Mouse (Mus musculus) gastrocnemius, adult 2 months (tissue): Measurements from ENCODE around the gene Cmtm1. TPM values are rescaled to one million over a fixed set of nuclear protein-coding genes. Genes with fewer than 3 reads are reported as not detected.
"Not testable (repeated sequence)": the region's sequence is repeated elsewhere in the genome, so short reads cannot be mapped to it uniquely, and the experiment has no call there.

Experiments used
- DNase-seq: peaks from one replicate; pipeline ENCODE4 v3.0.0; 2022
- H3K27ac ChIP-seq: fragments of 200-600 bp; 2 replicates; pipeline ENCODE4 v1.8.1; 2022; ENCODE audit warnings: mild to moderate bottlenecking
- H3K4me3 ChIP-seq: fragments of 200-600 bp; 2 replicates; pipeline ENCODE4 v1.8.1; 2022; ENCODE audit warnings: mild to moderate bottlenecking, moderate library complexity
- CTCF ChIP-seq: fragments of 200-600 bp; IDR thresholded peaks from 2 replicates; pipeline ENCODE4 v1.8.1; 2022; ENCODE audit warnings: antibody characterized with exemption, mild to moderate bottlenecking, moderate library complexity
- intact Hi-C: fragments of 180-260 bp; cut with DNase I; formaldehyde crosslinking; loops from one replicate; pipeline ENCODE4 v1.15.1; 2025
- total RNA-seq, 2 experiments: library from RNA; stranded (reverse); gene quantifications; 2 replicates each; pipeline ENCODE4 v1.2.3; 2021

The Cmtm1 gene
- total RNA-seq, 2 experiments from 2014 or later = not detected

DNA sequence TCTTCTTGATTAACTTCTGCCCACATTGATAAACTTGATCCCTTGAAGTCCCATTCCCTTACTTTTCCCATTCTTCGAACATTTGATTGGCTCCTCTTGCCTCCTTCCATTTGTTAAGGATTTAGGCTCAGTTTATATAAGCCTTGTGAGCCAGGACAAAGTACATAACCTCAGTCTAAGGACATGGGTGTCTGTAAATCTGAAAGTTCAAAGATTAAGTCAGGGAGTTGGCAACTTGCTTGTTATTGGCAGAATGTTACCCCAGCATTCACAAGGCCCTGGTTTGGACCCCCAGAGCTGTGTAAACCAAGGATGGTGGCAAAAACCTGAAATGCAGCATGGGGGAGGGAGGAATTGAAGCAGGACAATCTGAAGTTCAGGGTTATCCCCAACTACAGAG lies 15.5 kb downstream of the Cmtm1 start:
- intact Hi-C loops = no loop called here
- no peak for DNase-seq
- H3K27ac ChIP-seq = no peak overlapping the region
- no peak for TF ChIP-seq CTCF
- no peak overlapping the region for H3K4me3 ChIP-seq

DNA sequence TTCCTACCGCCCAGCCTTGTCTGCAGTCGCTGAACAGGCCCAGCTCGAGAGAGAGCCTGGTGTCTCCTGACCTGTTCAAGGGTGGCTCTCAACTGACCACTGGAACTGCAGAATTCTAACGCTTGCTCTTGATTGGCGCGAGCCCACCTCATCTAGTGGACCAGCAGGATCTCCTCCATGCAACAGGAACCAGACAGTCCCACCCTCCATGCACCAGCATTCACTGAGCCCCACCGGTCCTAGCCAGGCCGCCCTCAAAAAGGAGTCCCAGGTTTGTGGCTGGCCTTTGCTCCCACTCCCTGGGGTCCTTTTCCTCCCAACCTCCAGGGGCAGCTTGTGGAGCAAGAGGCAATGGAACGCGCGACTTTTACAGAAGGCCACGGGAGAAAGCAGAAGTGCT lies 16.9 kb downstream of the Cmtm1 start, which contains the start of gene Cmtm2a:
Gene Cmtm2a, minus strand, starts transcription at position 101 of the 400 bp plus-strand sequence.
- intact Hi-C loops, H3K4me3 ChIP-seq, DNase-seq, H3K27ac ChIP-seq: not testable (repeated sequence)

DNA sequence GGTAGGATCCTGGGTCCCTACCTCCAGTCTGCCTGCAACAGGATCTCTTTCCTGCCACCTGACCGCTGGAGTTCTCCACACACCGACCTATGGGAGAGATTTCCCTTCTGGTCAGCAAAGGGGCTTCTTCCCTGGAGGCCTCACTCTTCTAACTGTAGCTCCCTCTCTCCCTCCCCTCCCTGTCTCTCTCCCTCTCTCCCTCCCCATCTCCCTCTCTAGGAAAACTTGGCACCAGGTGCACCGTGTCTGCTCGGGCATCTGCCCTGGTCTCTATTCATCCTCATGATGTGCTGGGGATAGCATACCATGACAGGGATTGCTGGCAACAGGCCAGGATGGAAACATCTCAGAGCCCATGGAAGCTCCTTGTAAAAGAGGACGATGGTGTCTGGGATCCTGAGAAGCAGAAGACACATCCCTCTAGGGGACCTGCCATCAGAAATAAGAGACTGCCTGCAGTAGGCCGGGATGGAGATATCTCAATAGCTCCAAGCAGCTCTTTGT lies 41.0 kb downstream of the Cmtm1 start:
- no peak for TF ChIP-seq CTCF
- intact Hi-C loops = no loop called here
- Histone ChIP-seq H3K27ac (no peak overlapping the region), H3K4me3 (no peak overlapping the region)
- DNase-seq = no peak

DNA sequence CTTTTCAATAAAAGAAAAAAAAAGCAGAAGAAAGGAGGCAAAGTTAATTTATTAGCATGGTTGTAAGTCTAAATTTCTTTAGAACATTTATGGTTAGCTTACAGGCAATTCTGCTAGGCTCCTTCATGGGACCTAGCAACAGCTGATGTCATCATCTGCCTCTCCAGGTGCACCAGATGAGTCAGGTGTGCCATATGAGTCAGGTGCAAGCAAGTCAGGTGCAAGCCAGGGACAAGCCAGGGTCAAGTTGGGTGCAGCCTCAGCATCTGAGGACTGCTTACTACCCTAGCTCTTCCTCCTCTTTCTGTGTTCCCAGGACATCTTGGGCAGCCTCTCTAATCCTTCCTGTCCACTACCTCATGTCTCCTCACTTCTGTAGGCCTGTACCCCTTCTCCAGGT lies 41.6 kb downstream of the Cmtm1 start:
- Histone ChIP-seq H3K4me3 (no peak overlapping the region), H3K27ac (no peak overlapping the region)
- intact Hi-C loops = no loop called here
- DNase-seq = no peak
- no peak for TF ChIP-seq CTCF

DNA sequence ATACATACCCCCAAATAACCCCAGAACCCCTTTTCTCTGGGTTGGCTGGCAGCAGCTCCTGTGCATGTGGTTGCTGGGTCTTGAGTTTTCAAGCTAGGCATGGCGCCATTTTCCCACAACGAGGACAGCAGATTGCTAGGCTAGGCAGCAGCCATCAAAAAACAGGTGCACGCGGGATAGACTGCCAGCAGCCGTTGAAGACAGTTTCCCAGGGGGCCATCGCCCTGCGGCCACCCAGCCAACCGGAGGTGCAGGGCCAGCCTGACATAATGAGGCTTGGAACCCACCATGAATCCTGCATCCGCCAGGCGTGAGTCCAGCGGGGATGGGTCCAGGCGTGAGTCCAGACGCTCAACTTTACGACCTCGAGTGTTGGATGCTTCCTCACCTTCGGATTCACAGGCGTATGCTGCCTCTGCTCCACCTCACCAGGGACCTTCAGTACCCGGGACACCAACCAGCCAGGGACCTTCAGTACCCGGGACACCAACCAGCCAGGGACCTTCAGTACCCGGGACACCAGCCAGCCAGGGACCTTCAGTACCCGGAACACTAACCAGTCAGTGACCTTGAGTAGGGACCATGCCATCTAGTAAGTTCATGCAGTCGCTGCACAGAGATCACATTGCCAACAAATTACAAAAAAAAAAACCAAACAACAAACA lies 45.5 kb downstream of the Cmtm1 start:
- H3K27ac ChIP-seq, intact Hi-C loops, H3K4me3 ChIP-seq: not testable (repeated sequence)
- peak; percentile 31 for DNase-seq

DNA sequence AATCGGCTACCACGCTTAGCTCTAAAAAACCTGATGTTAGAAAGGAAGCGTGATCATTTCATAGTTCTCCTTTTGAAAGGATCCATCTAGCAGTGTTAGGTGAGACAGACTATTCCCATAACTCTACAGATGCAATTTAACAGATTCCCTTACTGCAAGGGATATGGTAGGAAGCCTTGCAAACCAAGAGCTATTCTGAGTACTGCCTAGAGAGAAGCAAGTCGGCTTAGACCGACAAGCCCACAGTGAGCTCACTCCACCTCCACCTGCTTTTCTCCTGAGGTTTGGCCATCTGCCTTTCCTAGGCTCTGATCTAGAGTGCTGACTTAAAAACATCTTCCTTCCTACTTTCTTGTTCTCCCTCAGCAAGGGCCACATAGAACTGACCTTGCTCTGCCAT lies 48.1 kb downstream of the Cmtm1 start:
- DNase-seq, intact Hi-C loops, H3K27ac ChIP-seq: not testable (repeated sequence)

DNA sequence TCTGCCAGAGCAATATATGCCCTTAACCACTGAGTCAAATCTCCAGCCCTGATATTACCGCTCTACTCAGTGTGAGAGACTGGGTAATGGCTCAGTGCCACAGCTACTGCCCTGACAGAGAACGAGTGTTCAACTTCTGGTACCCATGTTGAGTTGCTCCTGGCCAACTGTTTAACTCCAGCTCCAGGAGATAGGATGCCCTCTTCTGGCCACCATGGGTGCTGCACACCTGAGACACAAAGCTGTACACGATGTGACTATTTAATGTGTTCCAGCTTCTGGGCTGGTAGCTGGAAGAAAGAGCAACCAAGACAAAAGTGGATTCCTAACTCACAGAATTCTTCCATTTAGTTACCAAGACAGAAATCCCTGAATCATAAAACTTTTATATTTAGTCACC lies 56.9 kb downstream of the Cmtm1 start:
- intact Hi-C loops = loop anchor here (5.0 kb wide), 2 partner anchors 89 to 184 kb away; no protein-coding TSS in a partner anchor
- peak; percentile 31; the same call in 1 of the 2 replicates for TF ChIP-seq CTCF

More for the DNA sequence above, 48.1 kb downstream of the Cmtm1 start:
- not testable (repeated sequence) for H3K4me3 ChIP-seq

DNA sequence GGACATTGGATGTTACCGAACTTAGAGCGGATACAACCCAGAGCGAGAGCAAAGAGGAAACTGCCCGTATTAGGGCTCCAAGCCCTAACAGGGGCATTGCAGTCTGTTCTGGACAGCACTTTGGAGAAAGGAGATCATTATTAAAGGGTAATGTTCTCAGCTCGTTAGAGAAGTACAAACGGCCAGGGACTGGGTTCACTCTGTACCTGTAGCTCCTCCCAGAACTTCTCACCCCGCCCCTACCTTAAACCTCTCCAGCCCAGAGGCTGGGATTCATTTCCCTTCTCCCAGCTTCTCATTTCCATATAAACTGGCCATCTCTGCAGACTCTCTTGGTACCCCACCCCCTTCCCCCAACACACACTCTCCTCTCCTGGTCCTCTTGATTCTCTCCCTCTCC lies 58.5 kb downstream of the Cmtm1 start:
- H3K27ac ChIP-seq = no peak overlapping the region
- intact Hi-C loops = loop anchor here (5.0 kb wide), 2 partner anchors 91 to 186 kb away; no protein-coding TSS in a partner anchor
- DNase-seq = no peak
- TF ChIP-seq CTCF = no peak
- H3K4me3 ChIP-seq = peak overlapping the region; percentile 87

More for the DNA sequence above, 56.9 kb downstream of the Cmtm1 start:
- Histone ChIP-seq H3K27ac (no peak overlapping the region), H3K4me3 (no peak overlapping the region)
- no peak for DNase-seq

DNA sequence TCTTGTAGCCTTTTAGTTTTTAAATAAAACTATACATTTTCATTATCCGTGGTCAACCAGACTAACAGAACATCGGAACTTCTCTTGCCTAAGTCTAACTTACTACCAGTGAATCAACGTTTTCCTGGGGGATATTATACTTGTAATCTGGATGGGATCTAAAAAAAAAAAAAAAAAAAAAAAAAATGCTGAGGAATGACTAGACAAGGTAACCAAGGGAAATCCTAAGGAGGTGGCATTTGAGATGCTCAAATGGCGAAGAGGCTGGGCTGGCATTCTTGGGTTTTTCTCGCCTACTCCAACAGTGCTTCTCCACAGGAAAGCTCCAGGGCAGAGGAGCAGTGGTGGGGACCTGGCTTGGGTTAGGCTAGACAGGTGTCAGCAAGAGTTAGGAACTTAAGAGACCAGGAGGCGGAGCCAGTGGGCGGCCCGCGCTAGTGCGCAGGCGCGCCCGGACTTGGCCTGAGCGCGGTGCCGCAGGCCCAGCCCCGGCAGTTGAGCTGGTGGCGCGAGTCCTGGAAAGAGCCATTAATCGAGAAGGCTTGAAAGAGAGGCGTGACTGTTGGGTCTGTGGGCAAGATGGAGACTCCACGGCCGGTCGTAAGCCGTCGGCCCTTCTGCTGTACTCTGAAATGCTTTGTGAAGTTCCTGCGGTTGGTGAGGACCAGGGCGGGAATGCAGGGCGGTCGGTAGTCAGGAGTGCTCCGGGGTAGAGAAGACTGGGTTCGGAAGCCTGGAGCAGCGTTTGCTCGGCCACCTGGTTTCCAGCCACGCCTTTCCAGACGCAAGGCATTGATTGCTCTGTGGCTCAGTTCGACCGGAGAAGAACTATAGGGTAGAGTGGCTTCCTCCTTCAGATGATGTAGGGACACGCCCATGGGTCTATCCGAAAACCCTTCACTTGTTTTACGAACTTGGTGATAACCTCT lies 59.2 kb downstream of the Cmtm1 start, which contains the start of gene Cklf:
Gene Cklf, plus strand, starts transcription at position 423 of the 929 bp plus-strand sequence.
- peak; percentile 91 for DNase-seq
- Histone ChIP-seq H3K4me3 (peak within 1 kb of the TSS; percentile 87), H3K27ac (peak within 1 kb of the TSS; percentile 86)
- peak; percentile 49 for TF ChIP-seq CTCF
- intact Hi-C loops = loop anchor here (5.0 kb wide), 2 partner anchors 92 to 187 kb away; no protein-coding TSS in a partner anchor

DNA sequence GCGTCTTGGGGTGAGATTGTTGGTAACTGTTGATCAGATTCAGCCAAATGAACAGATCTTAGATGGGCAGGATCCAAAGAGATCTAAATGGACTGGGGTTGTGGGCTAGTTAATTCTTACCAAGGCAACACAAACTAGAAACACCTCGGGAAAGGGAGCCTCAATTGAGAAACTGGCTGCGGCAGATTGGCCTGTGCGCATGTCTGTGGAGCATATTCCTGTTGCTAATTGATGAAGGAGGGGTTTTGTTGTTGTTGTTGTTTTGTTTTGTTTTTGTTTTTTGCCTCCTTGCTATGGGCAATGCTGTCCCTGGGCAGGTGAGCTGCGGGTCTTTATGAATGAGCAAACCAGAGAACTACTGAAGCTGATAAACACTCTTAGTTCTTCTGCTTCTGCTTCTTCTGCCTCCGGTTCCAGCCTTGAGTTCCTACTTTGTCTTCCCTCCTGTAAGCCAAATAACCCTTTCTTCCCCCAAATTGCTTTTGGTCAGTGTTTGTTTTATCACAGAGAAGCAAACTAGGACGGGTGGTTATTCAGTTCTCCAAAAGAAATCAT lies 60.4 kb downstream of the Cmtm1 start:
- no peak for DNase-seq
- intact Hi-C loops = loop anchor here (10.0 kb wide), 1 partner anchor 315 kb away; no protein-coding TSS in a partner anchor
- Histone ChIP-seq H3K4me3 (no peak overlapping the region), H3K27ac (no peak overlapping the region)
- TF ChIP-seq CTCF = no peak

DNA sequence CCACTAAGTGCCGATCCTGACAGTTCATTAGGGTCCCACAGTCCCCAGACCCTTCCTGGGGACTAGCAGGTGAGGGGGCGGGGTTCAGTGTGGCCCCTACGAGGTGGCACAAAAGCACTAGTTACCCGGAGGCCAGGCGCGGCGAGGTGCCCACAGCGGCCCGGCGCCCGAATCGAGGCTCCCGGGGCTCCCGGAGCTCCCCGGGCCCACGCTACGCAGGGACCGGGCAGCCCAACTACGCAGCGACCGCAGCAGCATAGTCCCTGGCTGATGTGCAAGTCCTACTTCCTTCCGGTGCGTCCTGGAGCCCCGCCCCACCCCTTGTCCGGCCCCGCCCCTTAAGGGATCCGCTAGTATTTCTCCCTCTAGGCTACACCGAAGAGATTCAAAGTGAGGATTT lies 61.7 kb downstream of the Cmtm1 start, which contains the start of gene Tk2:
Gene Tk2, minus strand, starts transcription at position 283 of the 400 bp plus-strand sequence.
- intact Hi-C loops = loop anchor here (10.0 kb wide), 1 partner anchor 317 kb away; no protein-coding TSS in a partner anchor

DNA sequence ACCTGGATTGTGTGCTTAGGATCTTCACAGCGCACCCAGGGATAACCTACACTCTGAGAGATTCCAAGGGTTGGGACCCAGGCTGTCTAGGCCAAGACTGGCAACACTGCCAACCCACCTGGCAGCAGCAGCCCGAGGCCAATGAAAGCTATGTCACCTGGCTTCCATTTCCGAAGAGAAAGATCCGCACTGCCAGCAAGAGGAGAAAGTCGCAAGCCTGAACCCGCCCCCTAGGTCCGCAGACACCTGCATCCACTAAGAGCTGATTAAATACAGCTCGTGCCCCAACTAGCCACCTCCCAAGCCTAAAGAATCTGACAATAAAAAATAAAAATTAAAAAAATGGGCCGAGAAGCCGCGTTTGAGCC lies 62.1 kb downstream of the Cmtm1 start:
- intact Hi-C loops = loop anchor here (10.0 kb wide), 1 partner anchor 317 kb away; no protein-coding TSS in a partner anchor
- Histone ChIP-seq H3K27ac (peak overlapping the region; percentile 93), H3K4me3 (peak overlapping the region; percentile 98)
- no peak for TF ChIP-seq CTCF
- DNase-seq = no peak

More for the DNA sequence above, 61.7 kb downstream of the Cmtm1 start, which contains the start of gene Tk2:
- peak within 1 kb of the TSS; percentile 93 for H3K27ac ChIP-seq
- H3K4me3 ChIP-seq = peak within 1 kb of the TSS; percentile 98
- peak; percentile 87 for DNase-seq
- TF ChIP-seq CTCF = no peak
